Mouse (Mus musculus) adrenal gland, adult (tissue): ENCODE measurements around the gene Pdik1l.

ENCODE experiments used
- DNase-seq, 2 experiments: peaks; one replicate each; pipeline ENCODE4 v3.0.0; 2022 to 2023; ENCODE audit warnings: low spot score in 1 of 2; ENCODE audit not compliant: inconsistent age in 2 of 2

Gene Pdik1l

GRCm38 (mm10) chr4:134243516-134244250 is 44.0 kb downstream of the Pdik1l start, which contains the start of gene E130218I03Rik:
TSS of gene E130218I03Rik (plus strand) at chr4:134243662.
- no peak for DNase-seq

GRCm38 (mm10) chr4:134238686-134239085 is 49.0 kb downstream of the Pdik1l start:
- no peak for DNase-seq

GRCm38 (mm10) chr4:134238279-134238651 is 49.4 kb downstream of the Pdik1l start, which contains the start of gene Cnksr1:
TSS of gene Cnksr1 (minus strand) at chr4:134238399.
- peak; percentile 81 to 94 for DNase-seq

- no peak for DNase-seq
Measured at GRCm38 (mm10) chr4:134237582-134238278, 50.0 kb downstream of the Pdik1l start.

GRCm38 (mm10) chr4:134234876-134235275 is 52.8 kb downstream of the Pdik1l start:
- no peak for DNase-seq

GRCm38 (mm10) chr4:134230431-134230830 is 57.3 kb downstream of the Pdik1l start:
- DNase-seq = no peak

- DNase-seq = no peak
Measured at GRCm38 (mm10) chr4:134227194-134227593, 60.5 kb downstream of the Pdik1l start, which contains the start of gene Catsper4. TSS of gene Catsper4 (minus strand) at chr4:134227383.
